Mouse (Mus musculus) midbrain, embryonic 12.5 days (tissue): ENCODE data around the gene Pitx1. TPM values are rescaled to one million over a fixed set of nuclear protein-coding genes. Genes with fewer than 3 reads are reported as not detected.
A peak's percentile ranks its signal among the peaks of the same experiment; 100 is the strongest.

Experiments
- ATAC-seq: fragments of 200-750 bp; cut with Nextera tagmentation; 2 replicates; pipeline ENCODE4 v1.8.0; 2017; ENCODE audit warnings: low read depth, moderate TSS enrichment, moderate library complexity; ENCODE audit not compliant: low FRiP score
- H3K27ac ChIP-seq: fragments of 300-500 bp; sonication (generic); replicated peaks from 2 replicates; pipeline ENCODE4 v1.5.1; 2016; ENCODE audit warnings: mild to moderate bottlenecking
- H3K27me3 ChIP-seq: fragments of 300-500 bp; sonication (generic); 2 replicates; pipeline ENCODE4 v1.6.1; 2016; ENCODE audit warnings: mild to moderate bottlenecking
- H3K36me3 ChIP-seq: fragments of 300-500 bp; sonication (generic); 2 replicates; pipeline ENCODE4 v1.6.1; 2016
- H3K4me1 ChIP-seq: fragments of 300-500 bp; sonication (generic); 2 replicates; pipeline ENCODE4 v1.6.1; 2016
- H3K4me2 ChIP-seq: fragments of 300-500 bp; sonication (generic); replicated peaks from 2 replicates; pipeline ENCODE4 v1.6.1; 2016; ENCODE audit warnings: mild to moderate bottlenecking, moderate library complexity
- H3K4me3 ChIP-seq: fragments of 300-500 bp; sonication (generic); 2 replicates; pipeline ENCODE4 v1.5.1; 2016; ENCODE audit warnings: mild to moderate bottlenecking
- H3K9ac ChIP-seq: fragments of 300-500 bp; sonication (generic); replicated peaks from 2 replicates; pipeline ENCODE4 v1.6.1; 2016; ENCODE audit warnings: mild to moderate bottlenecking, moderate library complexity
- H3K9me3 ChIP-seq: fragments of 300-500 bp; sonication (generic); 2 replicates; pipeline ENCODE4 v1.6.1; 2016; ENCODE audit warnings: mild to moderate bottlenecking
- WGBS: fragments of 180-500 bp; shearing (Covaris S2); methylation state at CpG from one replicate; pipeline ENCODE4 v1.1.7; 2016; 5-methylcytosine and 5-hydroxymethylcytosine counted together
- polyA plus RNA-seq: library from polyadenylated mRNA; unstranded; fragments of >200 nt; fragmentation: Nextera tagmentation; extraction: Ambion mirVana; gene quantifications from 2 replicates; pipeline ENCODE4 v1.2.1, GENCODE M21; 2016

Gene Pitx1
- 2.7 and 4.1 TPM in 2 replicates for polyA plus RNA-seq

GRCm38 (mm10) chr13:55836142-55836625 is at the start of gene Pitx1:
Gene Pitx1, minus strand, starts transcription at chr13:55836192.
- 1% methylated on average over 31 of the region's 36 CpGs for WGBS

GRCm38 (mm10) chr13:55881431-55882202 is 45.6 kb upstream of the Pitx1 start:
- Histone ChIP-seq H3K4me1 (0 out of 2 replicates have a peak, but pooled peaks cover 6% of the 10 kb centered on the region), H3K27me3 (peaks cover 13% of the 10 kb centered on the region), H3K36me3 (no peaks in the 10 kb centered on the region), H3K9me3 (no peaks in the 10 kb centered on the region), H3K9ac (0 out of 2 replicates have a peak overlapping the region, but pooled peaks have one; percentile 15), H3K27ac (no peak overlapping the region), H3K4me3 (no peak overlapping the region), H3K4me2 (no peak overlapping the region)
- no peak for ATAC-seq
- 46% methylated on average over 16 of the region's 16 CpGs for WGBS

More at GRCm38 (mm10) chr13:55836142-55836625, at the start of gene Pitx1:
- Histone ChIP-seq H3K9me3 (no peaks in the 10 kb centered on the region), H3K27ac (no peak within 1 kb of the TSS), H3K36me3 (no peaks in the 10 kb centered on the region), H3K4me3 (peak within 1 kb of the TSS; percentile 25), H3K4me1 (peaks cover 20% of the 10 kb centered on the region), H3K9ac (no peak within 1 kb of the TSS), H3K4me2 (peak within 1 kb of the TSS; percentile 28), H3K27me3 (peaks cover 100% of the 10 kb centered on the region)
- ATAC-seq: no peak

- Histone ChIP-seq H3K4me2 (no peak overlapping the region), H3K4me1 (peaks cover 14% of the 10 kb centered on the region), H3K9me3 (no peaks in the 10 kb centered on the region), H3K36me3 (no peaks in the 10 kb centered on the region), H3K27me3 (peaks cover 13% of the 10 kb centered on the region; the same call in 1 of the 2 replicates), H3K27ac (no peak overlapping the region), H3K9ac (no peak overlapping the region), H3K4me3 (no peak overlapping the region)
- ATAC-seq: no peak
- 91% methylated on average over 4 of the region's 4 CpGs for WGBS
These were observed 42.4 kb upstream of the Pitx1 start for GRCm38 (mm10) chr13:55878353-55878752.

- Histone ChIP-seq H3K9me3 (no peaks in the 10 kb centered on the region), H3K9ac (no peak overlapping the region), H3K36me3 (no peaks in the 10 kb centered on the region), H3K4me1 (peaks cover 11% of the 10 kb centered on the region), H3K4me3 (no peak overlapping the region), H3K27ac (no peak overlapping the region), H3K4me2 (no peak overlapping the region), H3K27me3 (peaks cover 5% of the 10 kb centered on the region; the same call in 1 of the 2 replicates)
- 83% methylated on average over 7 of the region's 7 CpGs for WGBS
- no peak for ATAC-seq
These were observed 35.4 kb upstream of the Pitx1 start for GRCm38 (mm10) chr13:55871410-55871809.

GRCm38 (mm10) chr13:55870001-55870400 is 34.0 kb upstream of the Pitx1 start:
- 83% methylated on average over 1 of the region's 1 CpGs for WGBS
- H3K27ac ChIP-seq: no peak overlapping the region
- no peaks in the 10 kb centered on the region for H3K36me3 ChIP-seq
- peaks cover 9% of the 10 kb centered on the region for H3K4me1 ChIP-seq
- H3K4me3 ChIP-seq: no peak overlapping the region
- H3K27me3 ChIP-seq: peaks cover 11% of the 10 kb centered on the region; the same call in 1 of the 2 replicates
- ATAC-seq: no peak
- no peak overlapping the region for H3K9ac ChIP-seq
- H3K4me2 ChIP-seq: no peak overlapping the region
- H3K9me3 ChIP-seq: no peaks in the 10 kb centered on the region

- Histone ChIP-seq H3K9ac (no peak overlapping the region), H3K4me1 (0 out of 2 replicates have a peak, but pooled peaks cover 2% of the 10 kb centered on the region), H3K9me3 (no peaks in the 10 kb centered on the region), H3K27ac (no peak overlapping the region), H3K4me3 (no peak overlapping the region), H3K36me3 (no peaks in the 10 kb centered on the region), H3K27me3 (peaks cover 20% of the 10 kb centered on the region; the same call in 1 of the 2 replicates), H3K4me2 (no peak overlapping the region)
- no peak for ATAC-seq
- 73% methylated on average over 13 of the region's 13 CpGs for WGBS
These were observed 31.6 kb upstream of the Pitx1 start for GRCm38 (mm10) chr13:55867540-55868103.

- peak overlapping the region; percentile 28; the same call in 1 of the 2 replicates for H3K4me2 ChIP-seq
- H3K27me3 ChIP-seq: peaks cover 82% of the 10 kb centered on the region
- ATAC-seq: no peak
- no peaks in the 10 kb centered on the region for H3K36me3 ChIP-seq
- no peak overlapping the region for H3K4me3 ChIP-seq
- WGBS: 17% methylated on average over 10 of the region's 10 CpGs
- peaks cover 14% of the 10 kb centered on the region for H3K4me1 ChIP-seq
- H3K9ac ChIP-seq: no peak overlapping the region
- H3K9me3 ChIP-seq: no peaks in the 10 kb centered on the region
- no peak overlapping the region for H3K27ac ChIP-seq
These were observed 24.5 kb upstream of the Pitx1 start for GRCm38 (mm10) chr13:55860483-55860882.

GRCm38 (mm10) chr13:55858463-55858862 is 22.5 kb upstream of the Pitx1 start:
- H3K27me3 ChIP-seq: peaks cover 92% of the 10 kb centered on the region
- ATAC-seq: no peak

GRCm38 (mm10) chr13:55855793-55856192 is 19.8 kb upstream of the Pitx1 start:
- no peak for ATAC-seq
- WGBS: 68% methylated on average over 7 of the region's 7 CpGs
- Histone ChIP-seq H3K9ac (no peak overlapping the region), H3K4me1 (peaks cover 11% of the 10 kb centered on the region), H3K4me3 (no peak overlapping the region), H3K4me2 (no peak overlapping the region), H3K9me3 (no peaks in the 10 kb centered on the region), H3K27ac (no peak overlapping the region), H3K27me3 (peaks cover 92% of the 10 kb centered on the region), H3K36me3 (no peaks in the 10 kb centered on the region)

More at GRCm38 (mm10) chr13:55858463-55858862, 22.5 kb upstream of the Pitx1 start:
- no peak overlapping the region for H3K4me3 ChIP-seq
- H3K9me3 ChIP-seq: no peaks in the 10 kb centered on the region
- H3K4me2 ChIP-seq: no peak overlapping the region
- 97% methylated on average over 5 of the region's 5 CpGs for WGBS
- H3K4me1 ChIP-seq: peaks cover 14% of the 10 kb centered on the region
- H3K9ac ChIP-seq: no peak overlapping the region
- H3K27ac ChIP-seq: no peak overlapping the region
- H3K36me3 ChIP-seq: no peaks in the 10 kb centered on the region

GRCm38 (mm10) chr13:55852205-55852604 is 16.2 kb upstream of the Pitx1 start:
- no peak for ATAC-seq
- H3K36me3 ChIP-seq: no peaks in the 10 kb centered on the region
- H3K27ac ChIP-seq: no peak overlapping the region
- peaks cover 79% of the 10 kb centered on the region for H3K27me3 ChIP-seq
- no peaks in the 10 kb centered on the region for H3K9me3 ChIP-seq
- WGBS: 66% methylated on average over 3 of the region's 3 CpGs
- no peak overlapping the region for H3K9ac ChIP-seq
- H3K4me1 ChIP-seq: peaks cover 6% of the 10 kb centered on the region; the same call in 1 of the 2 replicates
- no peak overlapping the region for H3K4me2 ChIP-seq
- H3K4me3 ChIP-seq: no peak overlapping the region

- Histone ChIP-seq H3K9ac (no peak overlapping the region), H3K4me1 (peaks cover 6% of the 10 kb centered on the region; the same call in 1 of the 2 replicates), H3K4me3 (no peak overlapping the region), H3K36me3 (no peaks in the 10 kb centered on the region), H3K27me3 (peaks cover 79% of the 10 kb centered on the region), H3K9me3 (no peaks in the 10 kb centered on the region), H3K4me2 (no peak overlapping the region), H3K27ac (no peak overlapping the region)
- WGBS: 80% methylated on average over 5 of the region's 5 CpGs
- no peak for ATAC-seq
These were observed 14.7 kb upstream of the Pitx1 start for GRCm38 (mm10) chr13:55850726-55851125.

- peaks cover 74% of the 10 kb centered on the region for H3K27me3 ChIP-seq
- H3K9ac ChIP-seq: no peak overlapping the region
- no peak overlapping the region for H3K27ac ChIP-seq
- ATAC-seq: no peak
- H3K4me2 ChIP-seq: no peak overlapping the region
- H3K9me3 ChIP-seq: peaks cover 3% of the 10 kb centered on the region
- no peaks in the 10 kb centered on the region for H3K36me3 ChIP-seq
- WGBS: 57% methylated on average over 13 of the region's 13 CpGs
- peaks cover 6% of the 10 kb centered on the region; the same call in 1 of the 2 replicates for H3K4me1 ChIP-seq
- H3K4me3 ChIP-seq: no peak overlapping the region
These were observed 12.7 kb upstream of the Pitx1 start for GRCm38 (mm10) chr13:55848604-55849190.
